In genomic region chr4:87422588-87422987, GRCm38 (mm10) we compare ENCODE assay signal across 16 mouse cellular contexts.
A peak's percentile ranks its signal among the peaks of the same experiment; 100 is the strongest.
DNase-seq lines count a peak whose midpoint lies in the region; ATAC-seq and TF ChIP-seq lines count a peak whose summit lies in the region.
"Had no signal": no experiment of that assay in that cellular context is flagged by ENCODE, and none has a peak within 500 bp of the region (broad histone marks: within the 10 kb centered on the region; RNA-seq: fewer than 3 reads in every experiment).

No protein-coding gene starts in this region.

- peak; percentile 60 for DNase-seq in kidney, postnatal 0 days (ENCODE audit: low spot score)
- no peak for DNase-seq in kidney, postnatal 10 days
- DNase-seq in cerebellum, postnatal 25 days, result peak; percentile 19 to 32
- DNase-seq in forebrain, postnatal 0 days, result no peak
- no peak for DNase-seq in adrenal gland, adult 2 months
- DNase-seq in heart, embryonic 10.5 days (ENCODE audit: low spot score), result no peak
- DNase-seq: gastrocnemius, postnatal 10 days; layer of hippocampus, postnatal 36 days; liver; lung, postnatal 4 days; right cerebral cortex, postnatal 25 days had no signal

- no peak for TF ChIP-seq CTCF in kidney, postnatal 0 days (IDR thresholded peaks at IDR 0.05; ENCODE audit: low read depth)
- no peak for TF ChIP-seq CTCF in forebrain, postnatal 0 days (IDR thresholded peaks at IDR 0.05; ENCODE audit: low read depth)

- no peaks in the 10 kb centered on the region for H3K27me3 ChIP-seq in kidney, postnatal 0 days (ENCODE audit: insufficient read depth, low read length)
- H3K27me3 ChIP-seq in forebrain, postnatal 0 days (ENCODE audit: insufficient read depth, low read length), result no peaks in the 10 kb centered on the region
- H3K27me3 ChIP-seq in midbrain, embryonic 15.5 days (replicated peaks), result no peaks in the 10 kb centered on the region
- 0 out of 2 replicates have a peak, but pooled peaks cover 5% of the 10 kb centered on the region for H3K27me3 ChIP-seq in heart, embryonic 10.5 days (ENCODE audit: insufficient read depth, poor library complexity, severe bottlenecking)
- H3K27me3 ChIP-seq: embryonic facial prominence, embryonic 13.5 days; heart, embryonic 15.5 days; stomach, embryonic 15.5 days had no signal

- no peaks in the 10 kb centered on the region for H3K9me3 ChIP-seq in kidney, postnatal 0 days (replicated peaks; ENCODE audit: low read length)
- no peaks in the 10 kb centered on the region for H3K9me3 ChIP-seq in forebrain, postnatal 0 days (ENCODE audit: low read length)
- no peaks in the 10 kb centered on the region for H3K9me3 ChIP-seq in midbrain, embryonic 15.5 days
- no peaks in the 10 kb centered on the region for H3K9me3 ChIP-seq in heart, embryonic 10.5 days
- H3K9me3 ChIP-seq: embryonic facial prominence, embryonic 13.5 days; heart, embryonic 15.5 days; stomach, embryonic 15.5 days had no signal

- H3K4me2 ChIP-seq in kidney, postnatal 0 days (ENCODE audit: low read length), result 0 out of 2 replicates have a peak overlapping the region, but pooled peaks have one; percentile 2
- no peak overlapping the region for H3K4me2 ChIP-seq in forebrain, postnatal 0 days (ENCODE audit: low read depth)
- no peak overlapping the region for H3K4me2 ChIP-seq in midbrain, embryonic 15.5 days
- H3K4me2 ChIP-seq: embryonic facial prominence, embryonic 13.5 days; heart, embryonic 15.5 days; stomach, embryonic 15.5 days had no signal

- peak; percentile 57 for ATAC-seq in kidney, postnatal 0 days (replicated peaks; ENCODE audit: low FRiP score, low read depth)
- ATAC-seq in forebrain, postnatal 0 days, result peak; percentile 10; the same call in 1 of the 2 replicates
- ATAC-seq in midbrain, embryonic 15.5 days (replicated peaks), result 0 out of 2 replicates have a peak, but pooled peaks have one; percentile 33
- ATAC-seq: intestine, embryonic 16.5 days had no signal

- no peak overlapping the region for H3K27ac ChIP-seq in kidney, postnatal 0 days
- no peak overlapping the region for H3K27ac ChIP-seq in forebrain, postnatal 0 days (ENCODE audit: low read depth, low read length)
- H3K27ac ChIP-seq in midbrain, embryonic 15.5 days, result no peak overlapping the region
- no peak overlapping the region for H3K27ac ChIP-seq in heart, embryonic 10.5 days
- H3K27ac ChIP-seq: embryonic facial prominence, embryonic 13.5 days; heart, embryonic 15.5 days; stomach, embryonic 15.5 days had no signal

- 45% methylated on average over 6 of the region's 6 CpGs for WGBS in kidney, postnatal 0 days
- WGBS in forebrain, postnatal 0 days, result 19% methylated on average over 6 of the region's 6 CpGs
- WGBS in midbrain, embryonic 15.5 days, result 13% methylated on average over 6 of the region's 6 CpGs
- 84% methylated on average over 6 of the region's 6 CpGs for WGBS in heart, embryonic 10.5 days

- H3K4me1 ChIP-seq in kidney, postnatal 0 days (replicated peaks; ENCODE audit: insufficient read depth, low read length), result no peaks in the 10 kb centered on the region
- no peaks in the 10 kb centered on the region for H3K4me1 ChIP-seq in forebrain, postnatal 0 days (ENCODE audit: insufficient read depth)
- H3K4me1 ChIP-seq in midbrain, embryonic 15.5 days, result 0 out of 2 replicates have a peak, but pooled peaks cover 4% of the 10 kb centered on the region
- no peaks in the 10 kb centered on the region for H3K4me1 ChIP-seq in heart, embryonic 10.5 days
- H3K4me1 ChIP-seq: heart, embryonic 15.5 days; stomach, embryonic 15.5 days had no signal

- H3K4me3 ChIP-seq in kidney, postnatal 0 days (replicated peaks; ENCODE audit: low read depth, low read length), result no peak overlapping the region
- H3K4me3 ChIP-seq in forebrain, postnatal 0 days (ENCODE audit: low read depth, low read length), result no peak overlapping the region
- H3K4me3 ChIP-seq in midbrain, embryonic 15.5 days, result no peak overlapping the region
- H3K4me3 ChIP-seq in heart, embryonic 10.5 days, result no peak overlapping the region
- H3K4me3 ChIP-seq: embryonic facial prominence, embryonic 13.5 days; heart, embryonic 15.5 days; stomach, embryonic 15.5 days had no signal

- H3K36me3 ChIP-seq in kidney, postnatal 0 days (ENCODE audit: insufficient read depth, low read length), result no peaks in the 10 kb centered on the region
- no peaks in the 10 kb centered on the region for H3K36me3 ChIP-seq in forebrain, postnatal 0 days (ENCODE audit: insufficient read depth)
- no peaks in the 10 kb centered on the region for H3K36me3 ChIP-seq in midbrain, embryonic 15.5 days (replicated peaks)
- no peaks in the 10 kb centered on the region for H3K36me3 ChIP-seq in heart, embryonic 10.5 days
- H3K36me3 ChIP-seq: embryonic facial prominence, embryonic 13.5 days; heart, embryonic 15.5 days; stomach, embryonic 15.5 days had no signal

- H3K9ac ChIP-seq in kidney, postnatal 0 days (ENCODE audit: low read depth, low read length), result no peak overlapping the region
- H3K9ac ChIP-seq in forebrain, postnatal 0 days, result no peak overlapping the region
- no peak overlapping the region for H3K9ac ChIP-seq in midbrain, embryonic 15.5 days
- H3K9ac ChIP-seq: embryonic facial prominence, embryonic 13.5 days; heart, embryonic 15.5 days; stomach, embryonic 15.5 days had no signal

Comparison
In these comparisons a context has a peak if more than half of its experiments do, and no peak if none do; other contexts are left out.
1. DNase-seq: peak in kidney, postnatal 0 days (single experiment) and cerebellum, postnatal 25 days (2 of 2); none in kidney, postnatal 10 days (single experiment), forebrain, postnatal 0 days (single experiment), adrenal gland, adult 2 months (single experiment) and heart, embryonic 10.5 days (single experiment).
2. Peak in every context shown above with its lines, with median percentiles within 50 percentile points of each other: ATAC-seq.